Mouse (Mus musculus): ENCODE results near the gene B4gat1.
"Not testable (repeated sequence)": the region's sequence is repeated elsewhere in the genome, so short reads cannot be mapped to it uniquely, and the experiment has no call there.

The B4gat1 gene

DNA sequence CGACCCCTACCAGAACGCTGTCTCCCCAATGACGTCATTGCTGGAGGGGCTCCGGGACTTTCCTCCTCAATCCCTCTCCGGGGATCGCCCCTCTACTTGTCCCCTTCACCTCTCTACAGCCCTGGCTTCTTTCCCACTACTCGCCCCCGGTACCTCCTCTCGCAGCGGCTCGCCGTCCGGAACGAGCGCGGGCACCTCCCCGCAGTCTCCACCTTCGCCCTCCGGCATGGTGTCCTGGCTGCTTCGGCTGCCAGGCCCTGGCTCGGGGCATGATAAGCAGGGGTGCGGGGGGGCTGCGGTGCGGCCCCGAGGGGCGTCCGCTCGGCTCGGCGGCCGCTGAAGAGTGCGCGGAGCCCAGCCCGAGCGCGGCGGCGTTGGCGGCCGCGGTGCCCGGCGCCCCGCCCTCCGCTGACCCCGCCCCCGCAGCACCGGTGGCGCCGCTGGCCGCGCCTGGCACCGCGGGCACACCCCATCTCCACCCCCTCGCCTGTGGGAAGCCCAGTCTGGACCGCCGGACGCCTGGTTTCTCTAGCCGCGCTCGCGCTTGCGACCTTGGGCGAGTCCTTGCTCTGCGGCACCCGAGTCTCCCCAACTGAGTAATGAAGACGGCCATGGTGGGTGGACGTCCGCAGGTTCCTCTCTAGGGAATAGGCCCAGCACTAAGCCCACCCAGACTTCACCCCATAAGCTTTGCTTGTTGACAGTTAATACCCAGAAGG lies 46.7 kb downstream of the B4gat1 start, which contains the start of gene Tmem151a:
Gene Tmem151a, minus strand, starts transcription at position 387 of the 719 bp plus-strand sequence.
- no peak for DNase-seq (ENCODE audit: low spot score)

DNA sequence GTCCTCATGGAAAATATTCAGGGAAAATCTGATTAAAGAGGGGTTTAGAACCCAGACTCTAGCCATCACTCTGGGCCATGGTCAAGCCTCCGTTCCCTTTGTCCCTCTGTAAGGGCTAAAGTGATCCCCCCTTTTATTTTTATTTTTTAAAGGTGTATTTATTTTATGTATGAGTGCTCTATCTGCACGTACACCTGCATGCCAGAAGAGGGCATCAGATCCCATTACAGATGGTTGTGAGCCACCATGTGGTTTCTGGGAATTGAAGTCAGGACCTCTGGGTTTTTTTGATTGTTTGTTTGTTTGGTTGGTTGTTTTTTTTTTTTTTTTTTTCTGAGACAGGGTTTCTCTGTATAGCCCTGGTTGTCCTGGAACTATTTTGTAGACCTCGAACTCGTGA lies 47.9 kb downstream of the B4gat1 start:
- not testable (repeated sequence) for DNase-seq (ENCODE audit: low spot score)

DNA sequence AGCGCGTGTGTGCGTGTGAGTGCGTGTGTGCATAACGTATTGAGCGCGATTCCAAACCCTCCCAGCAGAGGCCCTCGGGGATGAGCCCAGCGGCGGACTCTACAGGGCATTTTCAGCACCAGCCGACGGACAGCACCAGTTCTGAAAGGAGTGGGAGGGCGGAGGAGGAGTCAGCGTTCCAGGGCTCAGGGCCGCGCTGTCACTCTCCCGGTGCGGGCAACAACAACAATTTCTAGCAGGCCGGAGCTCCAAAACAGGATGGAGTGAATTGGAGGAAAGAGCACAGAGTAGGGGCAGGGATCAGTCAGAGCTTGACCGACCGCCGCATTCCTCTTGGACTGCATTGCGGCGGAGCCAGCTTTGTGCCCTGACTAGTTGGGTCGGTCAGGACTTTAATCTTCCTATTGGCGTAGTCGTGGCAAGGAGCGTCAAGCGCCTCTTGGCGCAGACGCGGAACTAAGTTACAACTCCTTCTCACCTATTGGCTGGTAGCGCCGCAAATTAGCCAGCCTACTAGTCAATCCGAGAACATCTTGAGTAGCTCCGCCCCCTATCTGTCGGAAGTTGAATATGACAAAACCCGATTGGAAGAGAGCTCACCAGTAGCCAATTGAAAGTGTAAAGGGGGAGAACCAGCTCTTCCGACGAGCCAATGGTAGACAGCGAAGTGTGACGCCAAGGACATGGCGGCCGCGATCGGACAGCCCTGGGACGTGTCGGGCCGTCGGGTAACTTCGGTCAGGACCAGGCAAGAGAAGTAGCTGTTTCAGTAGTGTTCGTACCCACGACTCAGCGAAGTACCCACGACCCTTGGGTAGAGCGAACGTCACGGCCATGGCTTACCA lies 49.5 kb downstream of the B4gat1 start, which contains the start of gene Yif1a:
Gene Yif1a, plus strand, starts transcription at position 655 of the 845 bp plus-strand sequence.
- peak; percentile 97 for DNase-seq (ENCODE audit: low spot score)

DNA sequence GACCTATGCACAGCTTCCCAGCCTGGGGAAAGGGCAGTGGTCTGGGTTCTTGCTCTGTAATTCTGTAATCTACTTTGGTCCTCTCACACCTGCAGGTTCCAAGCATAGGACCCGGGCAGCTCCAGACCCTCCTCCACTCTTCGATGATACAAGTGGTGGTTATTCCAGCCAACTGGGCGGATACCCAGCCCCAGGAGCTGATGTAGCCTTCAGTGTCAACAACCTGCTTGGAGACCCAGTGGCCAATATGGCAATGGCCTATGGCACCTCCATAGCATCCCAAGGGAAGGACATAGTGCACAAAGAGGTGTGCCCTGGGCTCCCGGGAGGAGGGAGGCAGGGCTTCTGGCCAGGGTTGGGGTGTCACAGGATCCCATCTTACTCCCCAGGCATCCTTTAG lies 50.7 kb downstream of the B4gat1 start:
- no peak for DNase-seq (ENCODE audit: low spot score)
